Mouse (Mus musculus) intestine, embryonic 14.5 days (tissue): ENCODE results near the gene Vill. TPM values are rescaled to one million over a fixed set of nuclear protein-coding genes. Genes with fewer than 3 reads are reported as not detected.

ENCODE experiments used
- ATAC-seq: fragments of 200-750 bp; cut with Nextera tagmentation; replicated peaks from 2 replicates; pipeline ENCODE4 v1.8.0; 2017; ENCODE audit warnings: low read depth, moderate number of reproducible peaks, moderate TSS enrichment, moderate library complexity; ENCODE audit not compliant: low FRiP score, low TSS enrichment
- DNase-seq: peaks from one replicate; pipeline ENCODE4 v3.0.0-alpha.2; 2018; ENCODE audit warnings: low spot score
- H3K27ac ChIP-seq: fragments of 300-500 bp; sonication (generic); 2 replicates; pipeline ENCODE4 v1.5.1; 2014; ENCODE audit warnings: low read depth, mild to moderate bottlenecking, control low read depth
- H3K27me3 ChIP-seq: fragments of 300-500 bp; sonication (generic); replicated peaks from 2 replicates; pipeline ENCODE4 v1.6.1; 2014; ENCODE audit warnings: low read length, control low read depth; ENCODE audit not compliant: control insufficient read depth, insufficient read depth
- H3K36me3 ChIP-seq: fragments of 300-500 bp; sonication (generic); 2 replicates; pipeline ENCODE4 v1.6.1; 2014; ENCODE audit warnings: low read length, control low read depth; ENCODE audit not compliant: control insufficient read depth, insufficient read depth
- H3K4me1 ChIP-seq: fragments of 300-500 bp; sonication (generic); replicated peaks from 2 replicates; pipeline ENCODE4 v1.6.1; 2014; ENCODE audit warnings: low read length, control low read depth, mixed read lengths; ENCODE audit not compliant: control insufficient read depth, insufficient read depth
- H3K4me2 ChIP-seq: fragments of 300-500 bp; sonication (generic); 2 replicates; pipeline ENCODE4 v1.6.1; 2014; ENCODE audit warnings: low read length
- H3K4me3 ChIP-seq: fragments of 300-500 bp; sonication (generic); 2 replicates; pipeline ENCODE4 v1.5.1; 2014; ENCODE audit warnings: low read depth, low read length, control low read depth, mixed read lengths
- H3K9ac ChIP-seq: fragments of 300-500 bp; sonication (generic); 2 replicates; pipeline ENCODE4 v1.6.1; 2014; ENCODE audit warnings: mild to moderate bottlenecking, low read length
- H3K9me3 ChIP-seq: fragments of 300-500 bp; sonication (generic); 2 replicates; pipeline ENCODE4 v1.6.1; 2016; ENCODE audit warnings: low read length, control low read depth; ENCODE audit not compliant: control insufficient read depth
- WGBS: fragments of 180-500 bp; shearing (Covaris S2); extraction: QIAGEN DNeasy Blood & Tissue Kit; methylation state at CpG from one replicate; pipeline ENCODE4 v1.1.7; 2014; 5-methylcytosine and 5-hydroxymethylcytosine counted together
- polyA plus RNA-seq: library from polyadenylated mRNA; unstranded; fragments of >200 nt; fragmentation: Nextera tagmentation; extraction: Ambion mirVana; gene quantifications from 2 replicates; pipeline ENCODE4 v1.2.1, GENCODE M21; 2014

The Vill gene
- polyA plus RNA-seq, 1 experiment from 2014 or later = 27.4 TPM

DNA sequence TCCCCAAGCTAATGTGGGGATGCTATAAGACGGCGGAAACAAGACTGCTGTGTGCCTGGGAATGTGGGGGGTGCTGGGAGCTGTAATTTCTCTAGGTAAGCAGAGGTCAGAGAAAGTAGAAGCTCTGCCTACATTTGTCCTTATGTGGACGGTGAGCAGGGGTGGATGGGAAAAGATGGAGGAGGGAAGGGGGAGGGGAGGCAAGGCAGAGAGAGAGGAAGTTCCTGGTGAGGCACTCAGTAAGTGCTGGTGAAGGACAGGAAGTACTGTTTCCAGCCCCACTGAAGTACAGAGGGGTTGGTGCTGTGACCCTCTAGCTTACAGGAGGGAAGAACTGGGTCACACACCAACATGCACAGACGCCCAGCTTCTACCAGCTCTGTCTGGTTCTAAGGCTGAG, 11.7 kb downstream of the Vill start:
- no peaks in the 10 kb centered on the region for H3K36me3 ChIP-seq
- no peaks in the 10 kb centered on the region for H3K9me3 ChIP-seq
- no peak overlapping the region for H3K4me2 ChIP-seq
- H3K27me3 ChIP-seq = no peaks in the 10 kb centered on the region
- H3K4me3 ChIP-seq = no peak overlapping the region
- no peak for DNase-seq
- 0 out of 2 replicates have a peak, but pooled peaks cover 8% of the 10 kb centered on the region for H3K4me1 ChIP-seq
- WGBS = 59% methylated on average over 4 of the region's 4 CpGs
- no peak for ATAC-seq
- no peak overlapping the region for H3K9ac ChIP-seq
- H3K27ac ChIP-seq = 0 out of 2 replicates have a peak overlapping the region, but pooled peaks have one; percentile 16

DNA sequence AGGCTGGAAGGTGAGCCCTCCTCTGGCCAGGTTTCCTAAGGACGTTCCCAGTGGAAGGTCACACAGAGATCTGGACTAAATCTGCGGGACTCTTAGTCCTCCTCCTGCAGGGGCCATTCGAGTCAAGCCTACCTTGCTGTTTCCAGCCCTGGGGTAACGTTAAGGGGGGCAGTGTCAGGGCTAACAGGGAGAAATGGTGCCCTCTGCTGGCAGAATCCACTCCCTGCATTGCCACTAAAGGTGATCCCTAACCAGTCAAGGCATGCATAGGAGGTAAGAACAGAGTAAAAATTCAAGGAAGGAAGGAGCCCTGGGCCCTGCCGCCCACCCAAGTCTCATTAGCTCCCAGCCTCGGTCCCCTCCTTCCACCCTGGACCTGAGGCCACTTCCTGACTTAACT, 15.0 kb downstream of the Vill start:
- 1% methylated on average over 6 of the region's 6 CpGs for WGBS
- DNase-seq (peak; percentile 93), ATAC-seq (no peak; the same call in 1 of the 2 replicates)
- no peak overlapping the region for H3K4me2 ChIP-seq
- no peak overlapping the region for H3K4me3 ChIP-seq
- no peaks in the 10 kb centered on the region for H3K27me3 ChIP-seq
- no peak overlapping the region for H3K9ac ChIP-seq
- H3K27ac ChIP-seq = no peak overlapping the region
- peaks cover 15% of the 10 kb centered on the region for H3K36me3 ChIP-seq
- no peaks in the 10 kb centered on the region for H3K9me3 ChIP-seq
- H3K4me1 ChIP-seq = 0 out of 2 replicates have a peak, but pooled peaks cover 8% of the 10 kb centered on the region

DNA sequence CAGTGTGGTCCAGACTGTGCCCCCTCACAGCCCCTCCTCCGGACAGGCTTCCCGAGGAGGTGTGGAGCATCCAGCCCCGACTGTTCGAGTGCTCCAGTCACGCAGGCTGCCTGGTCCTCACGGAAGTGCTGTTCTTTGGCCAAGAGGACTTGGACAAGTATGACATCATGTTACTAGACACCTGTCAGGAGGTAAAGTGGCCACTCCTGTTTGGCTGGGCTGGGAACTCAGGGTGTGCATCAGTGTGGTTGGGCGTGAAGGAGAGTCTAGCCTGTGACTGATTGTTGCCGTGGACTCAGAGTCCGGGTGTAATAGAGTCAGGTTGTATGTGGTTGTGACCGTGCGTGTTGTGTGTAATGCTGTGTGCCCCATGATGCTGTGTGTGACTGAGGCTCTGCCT, 15.7 kb downstream of the Vill start:
- no peak overlapping the region for H3K27ac ChIP-seq
- DNase-seq = no peak
- H3K4me3 ChIP-seq = no peak overlapping the region
- WGBS = 89% methylated on average over 11 of the region's 11 CpGs
- no peak overlapping the region for H3K4me2 ChIP-seq
- H3K27me3 ChIP-seq = no peaks in the 10 kb centered on the region
- no peak overlapping the region for H3K9ac ChIP-seq
- ATAC-seq = no peak
- no peaks in the 10 kb centered on the region for H3K9me3 ChIP-seq
- H3K36me3 ChIP-seq = peaks cover 19% of the 10 kb centered on the region
- H3K4me1 ChIP-seq = 0 out of 2 replicates have a peak, but pooled peaks cover 8% of the 10 kb centered on the region

DNA sequence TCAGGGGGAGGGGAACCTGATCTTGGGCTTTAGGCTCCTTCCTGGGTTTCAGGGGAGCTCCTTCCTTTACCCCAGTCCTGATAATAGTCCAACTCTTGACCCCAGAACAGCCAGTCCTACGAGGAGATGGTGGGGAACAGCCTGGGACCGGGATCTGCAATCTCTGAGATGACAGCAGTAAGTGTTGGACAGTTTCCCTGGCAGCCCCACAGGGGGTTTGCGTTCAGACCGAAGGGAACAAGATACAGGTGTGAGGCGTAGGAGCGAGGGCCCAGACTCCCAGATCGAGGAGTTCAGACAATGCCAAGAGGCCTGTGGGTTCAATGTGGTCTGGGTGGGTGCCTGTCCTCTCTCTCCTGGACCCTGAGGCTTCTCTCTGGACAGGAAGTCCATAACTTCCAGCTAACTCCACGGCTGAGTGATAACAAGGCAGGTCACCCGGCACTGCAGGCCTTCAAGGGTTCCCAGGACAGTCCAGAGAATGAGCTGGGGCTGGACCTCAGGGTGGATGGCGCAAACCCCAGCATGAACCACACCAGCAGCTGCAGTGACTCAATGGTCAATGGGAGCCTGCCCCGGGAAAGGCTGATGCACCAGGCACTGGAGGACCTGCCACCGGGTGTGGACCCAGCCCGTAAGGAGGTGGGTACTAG, 17.7 kb downstream of the Vill start:
- Histone ChIP-seq H3K4me3 (no peak overlapping the region), H3K4me2 (no peak overlapping the region), H3K36me3 (peaks cover 21% of the 10 kb centered on the region), H3K27ac (no peak overlapping the region), H3K27me3 (no peaks in the 10 kb centered on the region), H3K4me1 (no peaks in the 10 kb centered on the region), H3K9ac (no peak overlapping the region), H3K9me3 (no peaks in the 10 kb centered on the region)
- DNase-seq (no peak), ATAC-seq (no peak)
- WGBS = 78% methylated on average over 13 of the region's 13 CpGs

DNA sequence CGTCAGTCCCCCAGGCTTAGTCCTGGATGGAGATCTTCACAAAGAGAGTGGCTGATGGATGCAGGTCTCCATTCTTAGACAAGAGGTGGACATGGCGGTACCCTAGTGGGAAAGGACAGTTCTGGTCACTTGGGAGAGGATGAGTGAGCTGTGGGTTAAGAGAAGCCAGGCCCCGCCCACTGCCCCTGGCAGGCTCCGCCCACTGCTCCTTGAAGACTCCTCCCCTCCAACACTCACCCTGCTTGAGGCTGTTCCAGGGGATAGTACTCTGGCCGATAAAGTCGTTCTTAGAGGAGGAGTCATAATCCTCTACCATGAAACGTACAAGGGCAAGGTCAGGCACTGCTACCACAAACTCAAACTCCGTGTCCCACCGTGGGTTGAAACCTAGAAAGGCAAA, 19.2 kb downstream of the Vill start:
- no peak overlapping the region for H3K9ac ChIP-seq
- no peaks in the 10 kb centered on the region; the same call in 1 of the 2 replicates for H3K4me1 ChIP-seq
- H3K4me2 ChIP-seq = no peak overlapping the region
- no peak for DNase-seq
- no peaks in the 10 kb centered on the region for H3K9me3 ChIP-seq
- H3K4me3 ChIP-seq = no peak overlapping the region
- WGBS = 77% methylated on average over 9 of the region's 9 CpGs
- H3K27me3 ChIP-seq = no peaks in the 10 kb centered on the region
- peaks cover 21% of the 10 kb centered on the region for H3K36me3 ChIP-seq
- H3K27ac ChIP-seq = no peak overlapping the region
- ATAC-seq = no peak

DNA sequence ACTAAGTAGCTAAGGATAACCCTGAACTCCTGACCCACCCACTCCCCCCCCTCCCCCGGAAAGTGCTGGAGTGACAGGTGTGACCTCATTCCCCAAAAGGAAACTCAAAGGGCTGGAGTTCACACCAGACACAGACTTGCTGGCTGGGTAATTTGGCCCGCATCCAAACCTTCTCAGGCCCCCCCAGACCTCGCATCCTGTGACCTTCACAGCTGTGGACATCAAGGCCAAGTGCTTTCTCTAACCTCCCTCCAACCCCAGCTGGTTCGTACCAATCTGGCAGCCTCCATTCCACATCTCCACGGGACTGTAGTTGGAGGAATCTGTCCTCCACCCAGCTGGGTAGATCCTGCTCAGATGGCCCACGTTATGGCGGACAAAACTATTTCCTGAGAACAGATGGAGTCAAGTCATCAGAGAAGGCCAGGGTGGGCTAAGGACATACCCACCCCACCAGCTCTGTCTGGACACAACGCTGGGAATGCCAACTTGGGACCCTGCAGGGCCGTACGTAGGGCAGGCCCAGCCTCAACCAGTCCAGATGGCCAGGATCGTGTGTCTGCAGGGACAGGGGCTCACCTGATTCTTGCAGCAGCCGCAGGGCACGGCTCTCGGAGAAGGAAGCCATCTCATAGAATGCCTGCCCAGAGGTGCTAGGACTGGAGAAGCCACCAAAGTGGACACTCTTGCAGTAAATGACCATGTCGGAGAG, 20.8 kb downstream of the Vill start:
- WGBS = 71% methylated on average over 15 of the region's 15 CpGs
- Histone ChIP-seq H3K9ac (no peak overlapping the region), H3K4me1 (no peaks in the 10 kb centered on the region; the same call in 1 of the 2 replicates), H3K36me3 (peaks cover 23% of the 10 kb centered on the region), H3K27ac (no peak overlapping the region), H3K4me2 (no peak overlapping the region), H3K4me3 (no peak overlapping the region), H3K27me3 (no peaks in the 10 kb centered on the region), H3K9me3 (no peaks in the 10 kb centered on the region)
- no peak for DNase-seq
- ATAC-seq = no peak

DNA sequence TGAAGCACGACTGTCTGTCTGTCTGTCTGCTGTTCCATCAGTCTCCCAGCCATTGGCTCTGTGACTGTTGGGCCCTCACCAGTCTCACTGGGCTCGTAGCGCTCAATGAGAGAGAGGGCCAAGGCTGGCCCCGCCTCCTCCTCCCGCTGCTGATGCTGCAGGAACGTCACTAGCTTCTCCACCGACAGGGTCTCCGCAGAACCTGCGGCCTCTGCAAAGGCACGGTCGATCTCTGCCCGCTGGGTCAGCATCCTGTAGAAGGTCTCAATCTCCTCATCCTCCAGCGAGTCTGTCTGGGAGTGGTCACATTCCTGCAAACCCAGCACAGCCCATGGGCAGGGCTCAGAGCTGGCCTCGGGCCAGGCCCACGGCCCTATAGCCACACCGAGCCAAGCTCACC, 23.1 kb downstream of the Vill start:
- 64% methylated on average over 16 of the region's 16 CpGs for WGBS
- DNase-seq (no peak), ATAC-seq (no peak)
- no peaks in the 10 kb centered on the region for H3K27me3 ChIP-seq
- no peak overlapping the region for H3K9ac ChIP-seq
- no peaks in the 10 kb centered on the region; the same call in 1 of the 2 replicates for H3K4me1 ChIP-seq
- no peak overlapping the region for H3K27ac ChIP-seq
- peaks cover 29% of the 10 kb centered on the region for H3K36me3 ChIP-seq
- no peak overlapping the region for H3K4me3 ChIP-seq
- no peaks in the 10 kb centered on the region for H3K9me3 ChIP-seq
- H3K4me2 ChIP-seq = no peak overlapping the region

DNA sequence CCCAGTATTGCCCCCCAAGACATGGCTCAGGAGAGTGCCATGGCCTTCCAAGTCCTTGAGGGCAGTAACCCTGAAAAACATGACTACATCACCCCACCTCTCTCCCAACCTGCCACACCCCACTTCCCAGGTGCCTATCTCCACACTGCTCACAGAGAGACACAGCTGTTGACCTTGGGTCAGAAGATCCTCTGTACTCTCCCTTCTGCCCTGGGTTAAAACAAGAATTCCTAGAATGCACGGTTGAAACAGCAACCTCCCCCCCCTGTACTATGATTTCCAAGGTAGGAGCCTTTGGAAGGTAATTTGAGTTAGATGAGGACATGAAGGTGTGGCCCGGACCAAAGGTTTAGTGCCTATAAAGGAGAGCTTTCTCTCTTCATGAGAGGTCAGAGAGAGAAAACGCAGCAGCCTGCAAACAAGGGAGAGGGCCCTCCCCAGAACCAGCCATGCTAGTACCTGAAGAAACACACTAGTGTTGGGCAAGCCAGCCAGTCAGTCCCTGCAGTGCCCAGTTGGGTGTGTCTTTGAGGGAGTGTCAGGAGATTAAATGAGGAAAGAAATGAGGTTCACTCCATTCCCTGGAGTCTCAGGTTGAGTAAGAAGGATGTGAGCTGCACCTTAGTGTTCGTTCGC, 27.6 kb downstream of the Vill start:
- WGBS = 66% methylated on average over 5 of the region's 5 CpGs
- no peak overlapping the region for H3K4me2 ChIP-seq

More for the DNA sequence above, 27.6 kb downstream of the Vill start:
- Histone ChIP-seq H3K36me3 (peaks cover 10% of the 10 kb centered on the region; the same call in 1 of the 2 replicates), H3K4me3 (no peak overlapping the region), H3K27me3 (no peaks in the 10 kb centered on the region), H3K27ac (peak overlapping the region; percentile 33; the same call in 1 of the 2 replicates), H3K9me3 (no peaks in the 10 kb centered on the region), H3K9ac (no peak overlapping the region), H3K4me1 (peaks cover 19% of the 10 kb centered on the region)
- DNase-seq = no peak
- 0 out of 2 replicates have a peak, but pooled peaks have one; percentile 21 for ATAC-seq
